Mouse (Mus musculus): ENCODE measurements around the gene Hist1h1t. TPM values are rescaled to one million over a fixed set of nuclear protein-coding genes. Genes with fewer than 3 reads are reported as not detected.

Hist1h1t gene
- polyA plus RNA-seq, 1 experiment, result 3.9 TPM

DNA sequence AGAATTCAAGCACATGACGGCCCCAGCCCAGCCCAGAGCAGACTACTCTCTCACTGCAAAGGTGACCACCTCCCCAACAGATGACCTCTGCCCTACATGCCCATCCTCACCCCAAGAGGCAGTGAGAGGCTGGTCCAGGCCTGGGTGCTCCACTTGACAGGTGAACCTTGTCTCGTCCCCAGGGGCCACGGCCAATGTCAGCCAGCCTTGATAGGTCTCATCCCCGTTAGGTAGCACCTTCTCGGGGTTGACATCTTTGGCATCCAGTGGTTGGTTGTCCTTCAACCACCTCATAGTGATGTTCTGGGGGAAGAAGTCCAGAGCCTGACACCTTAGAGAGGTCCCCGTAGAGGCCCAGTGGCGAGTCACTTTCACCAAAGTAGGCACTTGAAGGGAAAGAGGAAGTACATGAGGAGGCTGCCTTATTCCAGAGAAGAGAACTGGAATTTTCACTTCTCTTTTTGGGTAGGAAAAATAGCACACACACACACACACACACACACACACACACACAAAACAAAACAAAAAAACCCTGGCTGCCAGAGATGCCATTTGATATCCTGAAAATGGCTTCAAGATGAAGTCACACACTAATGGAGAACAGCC lies 10.2 kb downstream of the Hist1h1t start:
- TF ChIP-seq CTCF (IDR thresholded peaks at IDR 0.05; ENCODE audit: control insufficient read depth, insufficient read depth, low read length), result no peak
- no peak for TF ChIP-seq POLR2A (IDR thresholded peaks at IDR 0.05; ENCODE audit: borderline replicate concordance, control insufficient read depth, low read depth, low read length)
- no peak overlapping the region for H3K27ac ChIP-seq (ENCODE audit: control insufficient read depth, insufficient read depth, low read depth, low read length, poor library complexity)
- H3K4me1 ChIP-seq (ENCODE audit: control insufficient read depth, insufficient read depth, low read length), result no peaks in the 10 kb centered on the region; the same call in 1 of the 2 replicates
- 56% methylated on average over 7 of the region's 7 CpGs for WGBS
- no peak overlapping the region for H3K4me3 ChIP-seq (replicated peaks; ENCODE audit: control insufficient read depth, low read depth, low read length)

DNA sequence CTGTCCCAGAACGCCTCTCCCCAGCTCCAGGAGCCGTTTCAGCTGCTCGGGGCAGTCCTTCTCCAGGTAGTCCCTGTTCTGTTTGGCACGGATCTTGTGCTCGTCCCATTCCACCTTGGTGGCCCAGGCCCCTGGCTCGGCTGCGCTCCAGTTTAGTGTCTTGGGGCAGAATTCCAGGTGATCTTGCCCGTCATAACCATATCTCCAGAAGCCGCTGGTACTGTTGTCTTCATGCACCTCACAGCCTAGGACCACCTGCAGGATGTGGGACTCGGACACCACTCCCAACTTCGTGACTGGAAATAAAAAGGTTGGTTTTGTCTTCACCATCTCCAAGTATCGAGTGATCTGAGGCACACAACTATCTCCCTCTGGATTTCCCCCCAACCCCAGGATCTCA lies 11.2 kb downstream of the Hist1h1t start:
- Histone ChIP-seq H3K27ac (ENCODE audit: control insufficient read depth, insufficient read depth, low read depth, low read length, poor library complexity) (no peak overlapping the region), H3K4me1 (ENCODE audit: control insufficient read depth, insufficient read depth, low read length) (no peaks in the 10 kb centered on the region; the same call in 1 of the 2 replicates), H3K4me3 (replicated peaks; ENCODE audit: control insufficient read depth, low read depth, low read length) (no peak overlapping the region)
- TF ChIP-seq CTCF (IDR thresholded peaks at IDR 0.05; ENCODE audit: control insufficient read depth, insufficient read depth, low read length) (no peak), POLR2A (IDR thresholded peaks at IDR 0.05; ENCODE audit: borderline replicate concordance, control insufficient read depth, low read depth, low read length) (no peak)
- 80% methylated on average over 12 of the region's 12 CpGs for WGBS

DNA sequence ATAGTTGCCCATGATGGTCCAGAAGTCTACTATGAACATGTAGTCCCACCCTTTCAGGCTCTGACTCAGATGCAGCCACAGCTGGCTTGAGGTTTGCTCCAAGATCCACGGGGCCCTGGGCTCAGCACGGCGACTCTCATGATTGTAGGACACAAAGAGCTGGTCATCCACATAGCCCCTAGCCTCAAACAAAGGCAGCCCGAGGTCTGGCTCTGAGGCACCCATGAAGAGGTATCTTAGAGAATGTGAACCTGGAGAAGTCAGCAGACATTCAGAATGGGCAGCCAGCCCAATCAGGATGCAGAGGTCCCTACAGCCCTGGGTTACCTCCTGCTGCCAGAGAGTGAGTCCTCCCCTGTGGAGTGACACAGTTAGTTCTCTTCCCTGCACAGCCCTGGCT lies 12.4 kb downstream of the Hist1h1t start:
- WGBS, result 76% methylated on average over 4 of the region's 4 CpGs
- TF ChIP-seq CTCF (IDR thresholded peaks at IDR 0.05; ENCODE audit: control insufficient read depth, insufficient read depth, low read length) (no peak), POLR2A (IDR thresholded peaks at IDR 0.05; ENCODE audit: borderline replicate concordance, control insufficient read depth, low read depth, low read length) (no peak)

DNA sequence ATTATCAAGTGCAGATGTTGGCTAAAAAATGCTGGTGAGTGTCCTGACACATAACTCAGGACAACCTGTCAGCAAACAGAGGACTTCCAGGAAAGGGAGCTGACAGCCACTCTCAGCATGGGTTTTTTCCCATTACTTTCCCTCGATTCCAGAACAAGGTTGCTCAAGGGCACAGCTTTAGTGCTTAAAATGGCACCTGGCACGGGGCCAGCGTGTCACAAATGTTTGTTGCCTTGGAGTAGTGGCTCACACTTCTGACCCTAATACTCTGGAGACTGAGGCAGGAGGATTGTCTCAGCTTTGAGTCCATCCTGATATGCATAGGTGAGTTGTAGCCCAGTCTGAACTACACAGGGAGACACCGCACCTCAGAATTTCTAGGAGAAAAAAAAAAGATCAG lies 13.0 kb downstream of the Hist1h1t start:
- WGBS, result 68% methylated on average over 4 of the region's 4 CpGs
- Histone ChIP-seq H3K4me1 (ENCODE audit: control insufficient read depth, insufficient read depth, low read length) (no peaks in the 10 kb centered on the region; the same call in 1 of the 2 replicates), H3K4me3 (replicated peaks; ENCODE audit: control insufficient read depth, low read depth, low read length) (no peak overlapping the region), H3K27ac (ENCODE audit: control insufficient read depth, insufficient read depth, low read depth, low read length, poor library complexity) (no peak overlapping the region)
- TF ChIP-seq POLR2A (IDR thresholded peaks at IDR 0.05; ENCODE audit: borderline replicate concordance, control insufficient read depth, low read depth, low read length) (no peak), CTCF (IDR thresholded peaks at IDR 0.05; ENCODE audit: control insufficient read depth, insufficient read depth, low read length) (no peak)

More for the DNA sequence above, 12.4 kb downstream of the Hist1h1t start:
- Histone ChIP-seq H3K4me1 (ENCODE audit: control insufficient read depth, insufficient read depth, low read length) (no peaks in the 10 kb centered on the region; the same call in 1 of the 2 replicates), H3K27ac (ENCODE audit: control insufficient read depth, insufficient read depth, low read depth, low read length, poor library complexity) (no peak overlapping the region), H3K4me3 (replicated peaks; ENCODE audit: control insufficient read depth, low read depth, low read length) (no peak overlapping the region)

DNA sequence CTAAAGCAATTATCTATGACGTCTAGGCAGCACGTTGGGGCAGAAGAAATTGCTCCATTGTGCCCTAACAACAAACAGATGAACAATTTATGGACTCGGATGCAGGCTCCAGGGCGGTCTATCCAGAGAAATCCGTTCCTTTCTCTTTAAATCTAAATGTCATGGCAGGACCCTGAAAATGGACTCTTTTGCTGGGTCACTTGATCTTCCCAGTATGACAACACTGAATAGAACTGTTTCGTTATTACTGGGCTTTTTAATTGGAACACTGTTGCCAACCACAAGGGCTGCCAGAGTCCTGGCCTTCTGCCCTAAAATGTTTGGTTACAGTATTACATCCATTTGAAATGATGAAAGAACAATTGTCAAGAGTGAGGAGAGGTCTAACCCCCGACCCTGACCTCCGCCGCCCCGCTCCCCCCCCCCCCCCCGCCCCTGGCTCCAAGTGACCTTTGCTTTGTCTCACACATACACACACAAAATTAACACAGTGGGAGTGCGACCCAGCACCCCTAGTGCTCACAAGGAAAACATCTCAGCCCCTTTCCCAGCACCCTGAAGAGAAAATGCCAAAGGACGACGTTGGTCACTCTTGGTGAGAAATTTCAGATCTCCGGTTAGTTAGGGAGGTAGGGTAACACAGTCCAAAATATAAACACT lies 14.2 kb downstream of the Hist1h1t start:
- Histone ChIP-seq H3K27ac (ENCODE audit: control insufficient read depth, insufficient read depth, low read depth, low read length, poor library complexity) (peak overlapping the region; percentile 78), H3K4me3 (replicated peaks; ENCODE audit: control insufficient read depth, low read depth, low read length) (peak overlapping the region; percentile 75), H3K4me1 (ENCODE audit: control insufficient read depth, insufficient read depth, low read length) (no peaks in the 10 kb centered on the region; the same call in 1 of the 2 replicates)
- 21% methylated on average over 15 of the region's 15 CpGs for WGBS
- TF ChIP-seq POLR2A (IDR thresholded peaks at IDR 0.05; ENCODE audit: borderline replicate concordance, control insufficient read depth, low read depth, low read length) (no peak), CTCF (IDR thresholded peaks at IDR 0.05; ENCODE audit: control insufficient read depth, insufficient read depth, low read length) (no peak)

DNA sequence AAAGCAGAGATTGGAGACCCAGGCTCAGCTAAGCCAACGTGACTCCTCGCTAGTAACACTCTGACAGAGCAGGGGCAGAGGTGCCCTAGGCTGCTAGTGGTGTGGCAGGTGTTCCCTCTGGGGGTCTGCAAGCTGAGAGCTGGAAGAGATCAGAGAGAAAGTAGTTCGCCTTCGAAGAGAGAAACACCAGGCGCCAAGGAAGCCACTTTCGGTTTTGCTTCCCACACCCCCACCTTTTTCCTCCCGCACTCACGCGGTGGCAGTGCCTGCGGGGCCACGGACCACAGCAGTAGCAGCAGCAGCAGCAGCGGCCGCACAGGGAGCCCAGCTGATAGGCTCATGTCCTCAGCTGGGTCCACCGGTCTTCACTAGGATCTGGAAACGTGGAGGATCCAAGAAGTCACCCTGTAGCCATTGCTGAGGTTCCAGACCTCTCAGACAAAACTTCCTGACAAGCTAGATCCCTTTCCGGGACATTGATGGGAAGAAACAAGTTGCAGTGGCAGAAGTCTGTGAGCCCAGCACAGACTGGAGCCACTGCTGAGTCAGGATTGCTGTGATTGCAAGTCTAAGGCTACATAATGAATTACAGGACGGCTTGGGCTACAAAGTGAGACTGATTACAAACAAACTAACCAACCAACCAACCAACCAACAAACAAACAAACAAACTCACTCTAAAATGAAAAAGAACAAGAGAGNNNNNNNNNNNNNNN lies 14.9 kb downstream of the Hist1h1t start, which contains the start of gene Hfe:
Gene Hfe, minus strand, starts transcription at position 481 of the 716 bp plus-strand sequence.
- H3K4me3 ChIP-seq (replicated peaks; ENCODE audit: control insufficient read depth, low read depth, low read length), result peak within 1 kb of the TSS; percentile 75
- H3K27ac ChIP-seq (ENCODE audit: control insufficient read depth, insufficient read depth, low read depth, low read length, poor library complexity), result peak within 1 kb of the TSS; percentile 78
- 2% methylated on average over 17 of the region's 17 CpGs for WGBS
- no peaks in the 10 kb centered on the region; the same call in 1 of the 2 replicates for H3K4me1 ChIP-seq (ENCODE audit: control insufficient read depth, insufficient read depth, low read length)
- no peak for TF ChIP-seq CTCF (IDR thresholded peaks at IDR 0.05; ENCODE audit: control insufficient read depth, insufficient read depth, low read length)
- TF ChIP-seq POLR2A (IDR thresholded peaks at IDR 0.05; ENCODE audit: borderline replicate concordance, control insufficient read depth, low read depth, low read length), result peak; percentile 64; the same call in 1 of the 2 replicates

DNA sequence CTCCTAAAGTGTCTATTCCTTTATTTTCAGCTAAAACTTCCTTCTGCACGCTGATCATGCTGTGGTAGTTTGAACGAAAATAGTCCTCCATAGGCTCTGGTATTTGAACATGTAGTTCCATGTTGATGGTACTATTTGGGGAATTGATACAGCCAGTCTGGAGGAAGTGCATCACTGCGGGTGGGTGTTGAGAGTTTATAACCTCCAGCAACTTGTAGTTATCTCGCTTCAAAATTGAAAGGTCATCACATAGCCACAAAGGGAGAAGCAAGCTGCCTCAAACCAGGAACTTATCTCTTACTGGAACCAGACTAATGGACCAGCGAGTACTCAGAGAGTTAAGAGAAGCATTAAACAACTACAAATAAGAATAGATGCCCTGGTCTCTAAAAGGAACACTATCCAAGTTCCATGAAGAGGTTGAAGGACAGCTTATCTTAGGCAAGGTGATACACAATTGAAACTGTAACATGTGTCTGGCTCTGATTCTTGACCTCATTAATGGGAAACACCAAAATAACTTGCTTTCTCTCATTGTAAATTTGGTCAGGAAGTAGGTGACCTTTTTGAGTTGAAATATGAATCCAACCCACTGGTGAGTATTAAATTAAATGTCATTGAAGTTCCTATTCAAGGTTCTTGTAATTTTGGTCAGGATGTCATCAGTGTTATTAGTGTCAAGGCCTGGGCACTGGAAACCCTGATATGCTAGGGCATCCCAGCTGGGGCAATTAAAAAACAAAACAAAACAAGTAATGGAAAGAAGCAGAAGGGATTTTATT lies 20.8 kb downstream of the Hist1h1t start:
- 33% methylated on average over 5 of the region's 5 CpGs for WGBS
- Histone ChIP-seq H3K4me3 (replicated peaks; ENCODE audit: control insufficient read depth, low read depth, low read length) (no peak overlapping the region), H3K4me1 (ENCODE audit: control insufficient read depth, insufficient read depth, low read length) (no peaks in the 10 kb centered on the region; the same call in 1 of the 2 replicates), H3K27ac (ENCODE audit: control insufficient read depth, insufficient read depth, low read depth, low read length, poor library complexity) (no peak overlapping the region)
- TF ChIP-seq CTCF (IDR thresholded peaks at IDR 0.05; ENCODE audit: control insufficient read depth, insufficient read depth, low read length) (no peak), POLR2A (IDR thresholded peaks at IDR 0.05; ENCODE audit: borderline replicate concordance, control insufficient read depth, low read depth, low read length) (no peak)
